Mouse (Mus musculus): ENCODE data around the gene Smc3.

DNA sequence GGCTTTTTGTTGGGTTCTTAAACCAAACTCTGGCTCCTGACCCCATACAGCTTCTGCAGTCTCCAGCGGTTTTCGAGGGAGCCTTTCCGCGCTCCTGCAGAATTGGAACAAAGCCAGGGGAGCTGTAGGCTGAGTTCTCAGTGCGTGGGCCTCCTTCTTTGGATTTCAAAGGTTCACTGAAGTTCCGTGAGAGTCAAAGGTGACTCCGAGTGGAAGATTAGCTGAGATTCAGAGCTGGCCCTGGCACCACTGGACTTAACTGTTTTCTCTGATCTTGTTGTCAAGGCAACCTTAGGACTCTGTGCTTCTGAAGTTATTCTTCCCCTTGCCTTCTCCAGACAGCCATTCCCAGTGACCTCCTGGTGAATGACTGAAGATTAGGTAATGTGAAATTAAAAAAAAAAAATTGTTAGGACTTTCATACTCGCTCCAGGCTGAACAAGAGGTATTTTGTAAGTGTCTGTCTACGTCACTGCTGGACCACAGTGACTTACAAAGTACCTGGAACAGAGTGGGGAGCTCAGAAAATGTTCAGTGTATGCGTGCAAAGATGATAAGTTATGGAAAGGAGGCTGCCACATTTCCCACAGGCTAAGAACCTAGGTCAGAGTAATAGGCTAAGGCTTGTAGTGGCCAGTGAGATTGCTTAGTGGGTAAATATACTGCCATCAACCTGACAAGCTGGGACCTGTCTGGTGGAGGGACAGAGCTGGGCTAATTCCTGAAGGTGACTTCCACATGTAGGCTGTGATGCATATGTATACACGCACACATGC is 23.0 kb upstream of the Smc3 start:
- no peak for TF ChIP-seq POLR2A (IDR thresholded peaks at IDR 0.05; ENCODE audit: low read depth, low read length)
- TF ChIP-seq CTCF (conservative IDR thresholded peaks at IDR 0.05 in 1 of 2, IDR thresholded peaks at IDR 0.05 in 1 of 2; ENCODE audit: low read depth in 2 of 2, low read length in 2 of 2) = no peak
- no peak for TF ChIP-seq TBP (conservative IDR thresholded peaks at IDR 0.05; ENCODE audit: low read depth, low read length)
- no peak for TF ChIP-seq KAT2A (IDR thresholded peaks at IDR 0.05; ENCODE audit: insufficient replicate concordance, low read length)
- TF ChIP-seq HCFC1 (IDR thresholded peaks at IDR 0.05; ENCODE audit: low read depth, low read length) = no peak
- TF ChIP-seq ZC3H11A (IDR thresholded peaks at IDR 0.05; ENCODE audit: low read depth, low read length) = no peak

Measured in CH12.LX (cell line).